Mouse (Mus musculus) limb, embryonic 15.5 days (tissue): ENCODE results near the gene Cd300ld5. TPM values are rescaled to one million over a fixed set of nuclear protein-coding genes. Genes with fewer than 3 reads are reported as not detected.
"Not testable (repeated sequence)": the region's sequence is repeated elsewhere in the genome, so short reads cannot be mapped to it uniquely, and the experiment has no call there.

Source experiments
- ATAC-seq: fragments of 200-750 bp; cut with Nextera tagmentation; 2 replicates; pipeline ENCODE4 v1.8.0; 2017; ENCODE audit warnings: low read depth, moderate TSS enrichment; ENCODE audit not compliant: insufficient number of reproducible peaks, low FRiP score, low TSS enrichment
- H3K27ac ChIP-seq: fragments of 300-500 bp; sonication (generic); 2 replicates; pipeline ENCODE4 v1.5.1; 2015; ENCODE audit warnings: moderate library complexity, mild to moderate bottlenecking, inconsistent platforms
- H3K27me3 ChIP-seq: fragments of 300-500 bp; sonication (generic); 2 replicates; pipeline ENCODE4 v1.6.1; 2015; ENCODE audit warnings: inconsistent platforms
- H3K36me3 ChIP-seq: fragments of 300-500 bp; sonication (generic); 2 replicates; pipeline ENCODE4 v1.6.1; 2015; ENCODE audit warnings: inconsistent platforms
- H3K4me1 ChIP-seq: fragments of 300-500 bp; sonication (generic); 2 replicates; pipeline ENCODE4 v1.6.1; 2015; ENCODE audit warnings: inconsistent platforms
- H3K4me2 ChIP-seq: fragments of 300-500 bp; sonication (generic); 2 replicates; pipeline ENCODE4 v1.6.1; 2015; ENCODE audit warnings: mild to moderate bottlenecking, inconsistent platforms
- H3K4me3 ChIP-seq: fragments of 300-500 bp; sonication (generic); 2 replicates; pipeline ENCODE4 v1.5.1; 2015; ENCODE audit warnings: mild to moderate bottlenecking, inconsistent platforms
- H3K9ac ChIP-seq: fragments of 300-500 bp; sonication (generic); 2 replicates; pipeline ENCODE4 v1.6.1; 2015; ENCODE audit warnings: inconsistent platforms
- H3K9me3 ChIP-seq: fragments of 300-500 bp; sonication (generic); 2 replicates; pipeline ENCODE4 v1.6.1; 2016; ENCODE audit warnings: inconsistent platforms
- WGBS: fragments of 180-500 bp; shearing (Covaris S2); methylation state at CpG from one replicate; pipeline ENCODE4 v1.1.7; 2015; 5-methylcytosine and 5-hydroxymethylcytosine counted together
- polyA plus RNA-seq: library from polyadenylated mRNA; unstranded; fragments of >200 nt; fragmentation: Nextera tagmentation; extraction: Ambion mirVana; gene quantifications from 2 replicates; pipeline ENCODE4 v1.2.1, GENCODE M21; 2015

Cd300ld5 gene
- not detected in 2 replicates for polyA plus RNA-seq

- not testable (repeated sequence) for H3K27ac ChIP-seq
- no CpG with 5 or more reads among the region's 6 CpGs for WGBS
Measured at GRCm38 (mm10) chr11:115037669-115038068, at the start of gene Cd300ld5. Gene Cd300ld5, minus strand, starts transcription at chr11:115037769.

GRCm38 (mm10) chr11:115086213-115086612, 48.6 kb upstream of the Cd300ld5 start:
- H3K9me3 ChIP-seq: no peaks in the 10 kb centered on the region
- H3K27me3 ChIP-seq: peaks cover 30% of the 10 kb centered on the region
- 55% methylated on average over 7 of the region's 7 CpGs for WGBS
- no peak overlapping the region for H3K4me2 ChIP-seq
- H3K36me3 ChIP-seq: no peaks in the 10 kb centered on the region
- ATAC-seq: no peak
- H3K4me3 ChIP-seq: no peak overlapping the region
- H3K4me1 ChIP-seq: 0 out of 2 replicates have a peak, but pooled peaks cover 2% of the 10 kb centered on the region
- no peak overlapping the region for H3K9ac ChIP-seq
- H3K27ac ChIP-seq: no peak overlapping the region

More at GRCm38 (mm10) chr11:115037669-115038068, at the start of gene Cd300ld5:
- not testable (repeated sequence) for H3K9me3 ChIP-seq, H3K36me3 ChIP-seq, H3K9ac ChIP-seq, H3K4me2 ChIP-seq, H3K4me1 ChIP-seq, ATAC-seq, H3K27me3 ChIP-seq, H3K4me3 ChIP-seq

- ATAC-seq: no peak
- Histone ChIP-seq H3K4me2 (no peak overlapping the region), H3K27me3 (peaks cover 18% of the 10 kb centered on the region), H3K36me3 (no peaks in the 10 kb centered on the region), H3K4me1 (0 out of 2 replicates have a peak, but pooled peaks cover 2% of the 10 kb centered on the region), H3K27ac (no peak overlapping the region), H3K4me3 (no peak overlapping the region), H3K9me3 (no peaks in the 10 kb centered on the region), H3K9ac (no peak overlapping the region)
- WGBS: 69% methylated on average over 8 of the region's 8 CpGs
Measured at GRCm38 (mm10) chr11:115085064-115085463, 47.5 kb upstream of the Cd300ld5 start.

GRCm38 (mm10) chr11:115084595-115084994, 47.0 kb upstream of the Cd300ld5 start:
- Histone ChIP-seq H3K9ac (no peak overlapping the region), H3K36me3 (no peaks in the 10 kb centered on the region)
- no peak for ATAC-seq

GRCm38 (mm10) chr11:115083376-115084139, 46.0 kb upstream of the Cd300ld5 start:
- Histone ChIP-seq H3K9me3 (no peaks in the 10 kb centered on the region), H3K9ac (no peak overlapping the region), H3K4me2 (no peak overlapping the region), H3K4me1 (0 out of 2 replicates have a peak, but pooled peaks cover 2% of the 10 kb centered on the region), H3K4me3 (no peak overlapping the region), H3K27me3 (peaks cover 16% of the 10 kb centered on the region), H3K36me3 (no peaks in the 10 kb centered on the region), H3K27ac (no peak overlapping the region)
- 46% methylated on average over 18 of the region's 18 CpGs for WGBS
- no peak for ATAC-seq

More at GRCm38 (mm10) chr11:115084595-115084994, 47.0 kb upstream of the Cd300ld5 start:
- WGBS: 48% methylated on average over 12 of the region's 12 CpGs
- Histone ChIP-seq H3K4me2 (no peak overlapping the region), H3K4me3 (no peak overlapping the region), H3K4me1 (0 out of 2 replicates have a peak, but pooled peaks cover 2% of the 10 kb centered on the region), H3K27ac (no peak overlapping the region), H3K27me3 (peaks cover 16% of the 10 kb centered on the region), H3K9me3 (no peaks in the 10 kb centered on the region)

- ATAC-seq: no peak
- Histone ChIP-seq H3K4me2 (no peak overlapping the region), H3K4me1 (0 out of 2 replicates have a peak, but pooled peaks cover 2% of the 10 kb centered on the region), H3K9ac (no peak overlapping the region), H3K4me3 (no peak overlapping the region), H3K27ac (no peak overlapping the region), H3K36me3 (no peaks in the 10 kb centered on the region), H3K27me3 (peaks cover 16% of the 10 kb centered on the region), H3K9me3 (no peaks in the 10 kb centered on the region)
- WGBS: 69% methylated on average over 6 of the region's 6 CpGs
Measured at GRCm38 (mm10) chr11:115082196-115082595, 44.6 kb upstream of the Cd300ld5 start.

- Histone ChIP-seq H3K27ac (no peak overlapping the region), H3K9ac (no peak overlapping the region), H3K4me1 (0 out of 2 replicates have a peak, but pooled peaks cover 2% of the 10 kb centered on the region), H3K36me3 (no peaks in the 10 kb centered on the region), H3K9me3 (no peaks in the 10 kb centered on the region), H3K4me3 (no peak overlapping the region), H3K4me2 (no peak overlapping the region), H3K27me3 (peaks cover 16% of the 10 kb centered on the region)
- ATAC-seq: no peak
- 64% methylated on average over 3 of the region's 3 CpGs for WGBS
Measured at GRCm38 (mm10) chr11:115081373-115081772, 43.8 kb upstream of the Cd300ld5 start.

- ATAC-seq: no peak
- no peaks in the 10 kb centered on the region for H3K9me3 ChIP-seq
- peaks cover 16% of the 10 kb centered on the region for H3K27me3 ChIP-seq
- H3K4me3 ChIP-seq: no peak overlapping the region
- WGBS: 32% methylated on average over 13 of the region's 13 CpGs
- no peaks in the 10 kb centered on the region for H3K36me3 ChIP-seq
- H3K4me1 ChIP-seq: 0 out of 2 replicates have a peak, but pooled peaks cover 2% of the 10 kb centered on the region
- no peak overlapping the region for H3K9ac ChIP-seq
- H3K4me2 ChIP-seq: no peak overlapping the region
- H3K27ac ChIP-seq: no peak overlapping the region
Measured at GRCm38 (mm10) chr11:115080886-115081285, 43.3 kb upstream of the Cd300ld5 start.

GRCm38 (mm10) chr11:115078680-115079079, 41.1 kb upstream of the Cd300ld5 start:
- no peak overlapping the region for H3K4me2 ChIP-seq
- H3K4me3 ChIP-seq: no peak overlapping the region
- H3K27me3 ChIP-seq: peaks cover 3% of the 10 kb centered on the region; the same call in 1 of the 2 replicates
- no peak overlapping the region for H3K9ac ChIP-seq
- no peak overlapping the region for H3K27ac ChIP-seq
- H3K4me1 ChIP-seq: 0 out of 2 replicates have a peak, but pooled peaks cover 2% of the 10 kb centered on the region
- 83% methylated on average over 5 of the region's 5 CpGs for WGBS
- no peaks in the 10 kb centered on the region for H3K9me3 ChIP-seq
- no peaks in the 10 kb centered on the region for H3K36me3 ChIP-seq
- ATAC-seq: no peak

GRCm38 (mm10) chr11:115077436-115077835, 39.9 kb upstream of the Cd300ld5 start:
- Histone ChIP-seq H3K27me3 (no peaks in the 10 kb centered on the region), H3K4me1 (no peaks in the 10 kb centered on the region), H3K9me3 (no peaks in the 10 kb centered on the region), H3K4me3 (no peak overlapping the region), H3K4me2 (no peak overlapping the region), H3K27ac (no peak overlapping the region), H3K9ac (no peak overlapping the region), H3K36me3 (no peaks in the 10 kb centered on the region)
- ATAC-seq: no peak
- 92% methylated on average over 1 of the region's 1 CpGs for WGBS

GRCm38 (mm10) chr11:115075859-115076258, 38.3 kb upstream of the Cd300ld5 start:
- H3K4me2 ChIP-seq: no peak overlapping the region
- H3K4me1 ChIP-seq: peaks cover 8% of the 10 kb centered on the region; the same call in 1 of the 2 replicates
- no peak overlapping the region for H3K4me3 ChIP-seq
- no peaks in the 10 kb centered on the region for H3K9me3 ChIP-seq
- H3K27me3 ChIP-seq: no peaks in the 10 kb centered on the region; the same call in 1 of the 2 replicates
- ATAC-seq: no peak
- no peak overlapping the region for H3K27ac ChIP-seq
- WGBS: 59% methylated on average over 5 of the region's 5 CpGs
- no peaks in the 10 kb centered on the region for H3K36me3 ChIP-seq
- H3K9ac ChIP-seq: no peak overlapping the region

- H3K9ac ChIP-seq: no peak overlapping the region
- 71% methylated on average over 7 of the region's 7 CpGs for WGBS
- no peaks in the 10 kb centered on the region for H3K36me3 ChIP-seq
- no peak overlapping the region for H3K4me3 ChIP-seq
- no peaks in the 10 kb centered on the region for H3K9me3 ChIP-seq
- no peak overlapping the region for H3K27ac ChIP-seq
- no peaks in the 10 kb centered on the region; the same call in 1 of the 2 replicates for H3K27me3 ChIP-seq
- H3K4me2 ChIP-seq: no peak overlapping the region
- no peak for ATAC-seq
- peaks cover 8% of the 10 kb centered on the region; the same call in 1 of the 2 replicates for H3K4me1 ChIP-seq
Measured at GRCm38 (mm10) chr11:115075407-115075806, 37.8 kb upstream of the Cd300ld5 start.
